Mouse (Mus musculus) heart, adult 11 months (tissue): ENCODE data around the gene Serpinb3a.
A peak's percentile ranks its signal among the peaks of the same experiment; 100 is the strongest.
"Not testable (repeated sequence)": the region's sequence is repeated elsewhere in the genome, so short reads cannot be mapped to it uniquely, and the experiment has no call there.

ENCODE experiments used
- DNase-seq: peaks from one replicate; pipeline ENCODE4 v3.0.0; 2022

Serpinb3a gene

GRCm38 (mm10) chr1:107052203-107052602 lies at the start of gene Serpinb3a:
Gene Serpinb3a (minus strand): TSS chr1:107052303.
- no peak for DNase-seq

GRCm38 (mm10) chr1:107098417-107098816 lies 46.3 kb upstream of the Serpinb3a start:
- peak; percentile 79 for DNase-seq

- DNase-seq = no peak
These were observed 31.3 kb upstream of the Serpinb3a start, which contains the start of gene Serpinb3d for GRCm38 (mm10) chr1:107083406-107083805. Gene Serpinb3d (minus strand): TSS chr1:107083506.

- DNase-seq = not testable (repeated sequence)
These were observed 17.9 kb downstream of the Serpinb3a start for GRCm38 (mm10) chr1:107034236-107034635.

GRCm38 (mm10) chr1:107025886-107026285 lies 26.2 kb downstream of the Serpinb3a start:
- DNase-seq = no peak

- DNase-seq = peak; percentile 80
These were observed 36.9 kb downstream of the Serpinb3a start for GRCm38 (mm10) chr1:107015210-107015609.

GRCm38 (mm10) chr1:107014530-107014929 lies 37.6 kb downstream of the Serpinb3a start:
- no peak for DNase-seq

GRCm38 (mm10) chr1:107006316-107006715 lies 45.8 kb downstream of the Serpinb3a start:
- no peak for DNase-seq

GRCm38 (mm10) chr1:107001754-107002153 lies 50.3 kb downstream of the Serpinb3a start:
- no peak for DNase-seq

- DNase-seq = peak; percentile 85
These were observed 51.7 kb downstream of the Serpinb3a start for GRCm38 (mm10) chr1:107000424-107000823.
